Mouse (Mus musculus) heart, postnatal 10 days (tissue): ENCODE results near the gene Plekhm3. TPM values are rescaled to one million over a fixed set of nuclear protein-coding genes. Genes with fewer than 3 reads are reported as not detected.

ENCODE experiments used
- DNase-seq, 2 experiments: peaks; one replicate each; pipeline ENCODE4 v3.0.0; 2021
- intact Hi-C: fragments of 180-260 bp; cut with DNase I; formaldehyde crosslinking; loops from one replicate; pipeline ENCODE4 v1.15.1; 2025
- total RNA-seq, 2 experiments: library from RNA; stranded (reverse); gene quantifications; 2 replicates each; pipeline ENCODE4 v1.2.3; 2021

Plekhm3 gene
- total RNA-seq, 2 experiments from 2014 or later, result 8.8 to 10.7 TPM

DNA sequence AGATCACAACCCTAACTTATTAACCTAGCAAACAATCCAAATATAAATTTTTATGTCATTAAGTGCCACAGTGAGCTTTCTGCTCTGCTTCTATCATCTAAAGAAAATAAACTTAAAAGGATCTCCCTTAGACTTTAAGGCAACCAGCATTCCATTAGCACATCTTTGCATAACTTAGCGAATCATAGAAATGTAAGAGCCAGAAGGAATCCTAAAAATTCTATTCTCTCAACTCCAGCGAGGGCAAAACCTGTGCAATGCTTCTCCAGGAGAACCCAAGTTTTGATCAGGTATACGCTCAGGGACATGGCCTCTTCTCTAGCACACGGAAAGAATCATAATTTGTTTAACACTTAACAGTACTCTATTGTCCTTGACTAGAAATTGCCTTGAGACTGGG is 27.0 kb downstream of the Plekhm3 start:
- intact Hi-C loops, result no loop called here

DNA sequence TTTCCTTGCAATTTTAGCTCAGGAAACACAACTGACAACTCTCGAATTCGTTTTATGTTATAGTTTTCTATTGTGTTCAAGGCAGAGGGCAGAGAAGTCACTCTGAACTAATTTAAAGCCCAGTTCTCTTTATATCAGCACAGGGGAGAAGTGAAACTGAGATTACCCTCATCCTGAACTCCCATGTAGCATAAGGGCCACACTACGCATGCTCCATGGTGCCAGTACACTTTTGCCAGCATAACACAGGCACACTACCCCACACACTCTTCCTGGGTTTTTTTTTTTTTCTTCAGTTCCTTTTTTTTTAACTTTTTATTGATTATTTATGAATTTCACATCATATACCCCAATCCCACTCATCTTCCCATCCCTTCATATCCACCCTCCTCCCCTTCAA is 28.1 kb downstream of the Plekhm3 start:
- DNase-seq, result no peak
- intact Hi-C loops, result no loop called here

More for the DNA sequence above, 27.0 kb downstream of the Plekhm3 start:
- no peak for DNase-seq

DNA sequence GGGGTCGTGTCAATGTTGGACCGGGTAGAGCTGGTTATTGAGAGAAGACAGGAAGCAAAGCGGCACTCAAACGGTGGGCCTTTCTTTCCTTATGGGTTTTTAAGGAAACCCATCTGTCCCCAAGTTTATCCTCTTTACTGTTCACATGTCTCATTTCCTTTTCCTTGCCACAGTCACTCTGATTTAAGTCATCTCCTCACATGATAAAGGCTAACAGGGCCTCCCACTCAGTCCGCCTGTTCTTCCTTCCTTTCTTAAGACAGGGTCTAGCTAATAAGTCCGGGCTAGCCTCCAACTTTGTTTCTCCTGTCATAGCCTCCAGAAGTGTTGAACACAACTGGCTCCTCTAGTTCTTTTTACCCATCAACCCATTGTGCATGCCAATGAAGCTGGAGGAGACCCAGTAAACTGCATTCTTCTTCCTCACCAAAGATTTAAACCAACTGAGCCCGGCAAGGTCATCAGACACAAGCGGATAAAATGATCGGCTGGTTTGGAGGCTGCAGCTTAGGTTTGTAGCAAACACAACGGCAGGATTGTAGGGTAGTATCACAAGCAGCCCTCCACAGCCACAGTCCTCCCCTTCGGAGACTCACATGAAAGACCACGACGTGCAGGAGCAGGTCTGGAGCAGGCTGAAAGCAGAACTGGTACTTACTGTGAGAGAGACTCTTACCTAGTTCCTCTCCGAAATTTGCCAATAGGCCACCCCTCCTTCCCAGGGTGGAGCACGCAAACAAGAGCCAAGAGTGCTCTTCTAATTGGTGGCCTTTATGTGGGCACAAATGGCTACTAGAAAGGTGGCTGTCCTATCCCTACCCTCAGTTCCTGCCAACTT is 29.0 kb downstream of the Plekhm3 start:
- no peak for DNase-seq

DNA sequence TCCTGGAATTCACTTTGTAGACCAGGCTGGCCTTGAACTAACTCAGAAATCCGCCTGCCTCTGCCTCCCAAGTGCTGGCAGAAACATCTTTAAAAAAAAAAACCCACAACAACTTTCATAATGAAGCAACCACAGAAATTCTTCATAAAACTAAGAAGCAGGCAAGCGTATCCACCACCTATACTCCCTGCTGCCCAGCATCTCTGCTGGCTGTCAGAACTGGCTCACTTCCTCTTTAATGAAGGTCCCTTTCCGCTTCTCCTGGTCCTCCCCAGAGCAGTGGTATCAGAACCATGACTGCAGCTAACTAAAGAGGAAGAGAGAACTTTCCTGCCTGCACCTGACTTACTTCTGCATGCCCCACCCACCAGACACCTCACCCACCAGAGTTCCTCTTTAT is 31.0 kb downstream of the Plekhm3 start:
- DNase-seq, result no peak
- intact Hi-C loops, result no loop called here

More for the DNA sequence above, 29.0 kb downstream of the Plekhm3 start:
- intact Hi-C loops, result no loop called here

DNA sequence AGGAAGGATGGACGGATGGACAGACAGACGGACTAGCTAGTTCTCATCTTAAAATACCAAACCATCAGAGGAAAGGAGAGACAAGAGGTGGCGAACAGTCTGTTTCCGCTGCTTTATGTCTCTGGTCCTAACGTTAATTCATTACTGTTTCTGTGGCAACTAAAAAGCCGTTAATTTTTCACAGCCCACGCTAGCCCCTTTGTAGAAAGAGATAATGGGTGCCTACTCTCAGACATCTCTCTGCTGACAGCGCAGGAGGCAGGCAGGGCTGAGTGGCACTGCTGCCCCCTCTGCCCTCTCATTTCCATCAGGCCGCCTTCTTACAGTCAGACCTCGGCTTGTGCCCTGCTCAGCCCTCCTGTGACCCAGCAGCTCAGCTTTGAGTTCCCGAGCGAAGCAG is 32.3 kb downstream of the Plekhm3 start:
- intact Hi-C loops, result no loop called here
- DNase-seq, result no peak

DNA sequence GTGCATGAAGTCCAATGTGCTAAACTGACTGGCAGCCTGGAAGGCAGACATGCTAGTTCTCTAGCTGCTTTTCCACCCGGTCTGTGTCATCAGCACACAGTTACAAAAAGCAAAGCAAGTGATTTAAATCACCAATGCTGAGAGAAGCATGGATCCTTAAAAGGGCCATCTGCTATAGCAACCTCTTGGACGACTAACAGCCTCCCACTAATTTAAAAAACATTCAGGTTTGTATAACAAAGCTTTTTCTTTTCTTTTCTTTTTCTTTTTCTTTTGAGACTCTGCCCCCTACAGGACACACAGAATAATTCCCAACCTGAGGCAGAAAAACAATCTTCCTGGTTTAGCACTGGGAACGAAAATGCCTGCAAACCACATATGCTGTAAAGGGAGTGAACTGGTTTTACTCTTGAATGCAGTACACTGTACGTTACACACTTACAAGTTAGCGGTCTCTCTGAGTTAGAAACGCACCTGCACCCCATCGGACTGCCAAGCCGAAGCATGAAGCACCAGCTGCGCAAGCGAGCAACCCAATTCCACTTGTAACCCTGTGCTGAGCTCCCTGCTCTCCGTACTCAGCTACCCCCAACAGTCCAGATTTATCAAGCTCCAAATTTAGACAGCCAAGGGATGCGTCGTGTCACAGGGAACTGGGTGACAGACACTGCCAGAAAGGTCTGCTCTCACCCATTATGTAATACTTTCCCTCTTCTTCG is 37.7 kb downstream of the Plekhm3 start:
- peak; percentile 63 to 75 for DNase-seq
- intact Hi-C loops, result loop anchor here (1.0 to 10.0 kb wide), 5 partner anchors 127 to 1254 kb away; partner anchors contain the start of gene Mettl21a

DNA sequence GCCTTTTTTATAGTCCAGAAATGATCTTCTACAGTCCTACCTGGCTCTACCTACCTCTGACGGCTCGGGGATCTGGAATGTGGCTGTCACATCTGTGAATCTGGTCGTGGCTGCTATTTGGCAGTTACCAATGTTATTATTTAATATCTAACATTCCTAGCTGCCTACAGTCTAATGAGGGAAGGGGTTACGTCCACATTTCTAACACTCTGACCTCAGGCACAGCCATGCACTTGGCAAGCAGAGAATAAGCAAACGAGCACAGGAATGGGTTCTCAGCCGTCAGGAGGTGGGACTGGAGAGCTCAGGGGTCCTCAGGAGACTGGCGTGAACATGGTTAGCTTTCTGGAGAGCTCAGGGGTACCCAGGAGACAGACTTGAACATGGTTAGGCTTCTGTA is 38.7 kb downstream of the Plekhm3 start:
- no peak for DNase-seq
- intact Hi-C loops, result loop anchor here (1.0 to 10.0 kb wide), 5 partner anchors 126 to 1253 kb away; partner anchors contain the start of gene Mettl21a

DNA sequence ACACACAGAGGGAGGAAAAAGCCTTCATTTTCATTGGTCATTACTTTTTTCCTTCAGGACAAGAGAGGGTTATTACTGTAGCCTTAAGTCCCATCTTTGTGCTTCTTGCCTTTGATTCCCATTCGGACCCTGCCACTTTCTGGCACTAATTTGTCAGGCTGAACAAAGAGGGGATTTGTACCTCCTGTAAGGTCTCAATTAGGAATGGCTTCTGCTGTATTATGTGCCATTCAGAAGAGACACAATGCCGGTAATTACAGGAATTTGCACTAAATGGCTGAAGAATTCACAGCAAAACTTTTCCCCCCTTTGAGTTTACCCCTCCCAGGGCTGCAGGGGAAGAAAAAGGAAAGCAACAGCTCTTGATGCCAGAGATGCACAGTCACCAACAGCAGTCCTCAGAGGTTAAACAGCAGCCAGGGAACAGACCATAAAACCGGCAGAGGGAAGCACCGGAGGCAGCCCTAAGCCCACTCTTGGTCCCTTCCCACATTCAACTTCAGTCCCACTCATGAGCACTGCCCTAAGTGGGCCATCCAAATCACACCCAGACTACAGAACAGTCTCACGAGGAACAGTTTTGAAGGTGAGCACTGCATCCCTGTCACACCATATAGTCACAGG is 39.6 kb downstream of the Plekhm3 start:
- intact Hi-C loops, result loop anchor here (5.0 to 10.0 kb wide), 3 partner anchors 125 to 1252 kb away; partner anchors contain the start of gene Mettl21a
- DNase-seq, result no peak

DNA sequence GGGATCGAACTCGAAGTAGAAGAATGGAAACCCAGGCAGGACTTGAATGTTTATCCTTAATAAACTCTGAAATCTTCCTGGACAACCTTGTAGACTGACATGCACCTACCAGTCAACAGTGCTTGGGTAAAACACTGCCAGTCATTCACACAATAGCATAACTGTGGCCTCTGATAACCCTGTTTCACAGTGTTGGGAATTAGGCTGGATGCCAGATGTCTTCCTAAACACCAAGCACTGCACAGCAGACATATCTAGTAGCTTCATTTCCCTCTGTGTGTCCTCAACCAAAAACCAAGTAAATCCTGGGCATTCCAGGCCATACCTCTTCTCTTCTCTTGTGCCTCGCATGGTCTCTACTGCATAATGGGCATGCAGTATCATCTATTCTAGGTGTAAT is 42.3 kb downstream of the Plekhm3 start:
- intact Hi-C loops, result loop anchor here (10.0 kb wide), 1 partner anchor 1250 kb away; no protein-coding TSS in a partner anchor
- DNase-seq, result no peak

DNA sequence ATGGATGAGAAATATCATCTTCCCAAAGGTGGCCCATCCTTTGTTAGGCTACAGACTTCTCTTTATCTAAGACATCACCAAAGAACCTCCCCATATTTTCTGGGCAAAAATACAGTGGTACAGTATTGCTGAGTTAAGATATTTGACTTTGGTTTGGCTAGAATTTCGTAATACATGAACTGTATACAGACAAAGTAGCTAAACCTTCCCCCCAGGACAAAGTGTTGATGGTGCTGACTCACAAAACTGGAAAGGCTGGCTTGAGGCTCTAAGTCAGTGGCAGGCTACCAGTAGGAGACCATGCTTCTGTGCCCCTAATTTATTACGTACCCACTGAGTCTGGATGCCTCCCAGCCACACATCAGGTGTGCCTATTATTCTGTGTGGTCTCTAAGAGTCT is 48.9 kb downstream of the Plekhm3 start:
- DNase-seq, result no peak
- intact Hi-C loops, result no loop called here

DNA sequence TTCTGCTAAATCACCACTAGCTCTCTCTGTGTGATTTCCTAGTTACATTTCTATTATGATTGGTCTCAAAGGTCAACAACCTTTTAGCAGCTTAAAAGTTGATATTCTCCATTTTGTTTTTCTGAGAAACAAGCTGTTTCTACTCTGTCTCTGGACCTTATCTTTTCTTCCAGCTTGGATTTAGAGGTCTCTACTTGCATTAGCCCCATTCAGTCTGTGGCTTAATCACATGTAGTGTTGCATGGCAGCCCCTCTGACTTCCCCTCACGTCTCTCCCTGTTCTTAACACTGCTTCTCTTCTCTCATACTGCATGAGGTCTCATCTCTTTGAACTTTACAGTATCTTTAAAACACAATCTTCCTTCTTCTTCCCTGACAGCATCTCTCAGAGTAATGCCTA is 50.4 kb downstream of the Plekhm3 start:
- intact Hi-C loops, result no loop called here
- no peak for DNase-seq

DNA sequence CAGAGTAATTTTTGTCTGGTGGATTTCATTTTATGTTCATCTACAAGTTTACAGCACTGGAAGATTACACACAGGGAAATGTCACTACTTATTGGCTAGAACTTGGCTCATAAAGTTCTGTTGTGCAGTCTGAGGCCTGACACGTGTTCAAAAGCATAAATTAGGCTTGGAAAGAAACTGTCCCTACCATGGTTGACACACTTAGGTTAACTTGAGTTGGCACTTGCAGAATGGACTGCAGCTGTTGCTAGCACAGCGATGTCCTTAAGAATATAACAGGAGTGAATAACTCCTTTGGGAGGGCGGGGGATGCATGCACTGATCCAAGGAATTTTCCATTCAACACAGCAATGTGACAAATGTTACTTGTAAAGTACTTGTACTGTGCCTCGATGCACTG is 53.2 kb downstream of the Plekhm3 start:
- DNase-seq, result no peak
- intact Hi-C loops, result no loop called here

DNA sequence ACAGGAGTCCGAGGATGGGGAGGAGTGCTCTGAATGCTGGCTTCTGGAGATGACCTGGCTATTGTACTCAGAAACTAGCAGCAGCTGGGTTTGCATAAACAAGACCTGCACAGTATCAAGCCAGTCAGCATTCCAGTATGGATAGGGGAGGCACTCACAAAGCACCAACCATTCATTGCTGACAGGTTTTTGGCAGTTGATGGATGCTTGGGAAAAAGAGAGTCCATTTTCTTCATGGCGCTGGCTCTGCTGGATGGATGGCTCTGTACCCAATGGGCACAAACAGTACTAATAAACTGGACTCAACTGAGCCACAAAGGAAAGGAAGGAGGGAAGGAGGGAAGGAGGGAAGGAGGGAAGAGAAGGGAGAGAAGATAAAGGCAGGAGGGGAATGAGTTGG is 53.8 kb downstream of the Plekhm3 start:
- DNase-seq, result no peak
- intact Hi-C loops, result no loop called here

DNA sequence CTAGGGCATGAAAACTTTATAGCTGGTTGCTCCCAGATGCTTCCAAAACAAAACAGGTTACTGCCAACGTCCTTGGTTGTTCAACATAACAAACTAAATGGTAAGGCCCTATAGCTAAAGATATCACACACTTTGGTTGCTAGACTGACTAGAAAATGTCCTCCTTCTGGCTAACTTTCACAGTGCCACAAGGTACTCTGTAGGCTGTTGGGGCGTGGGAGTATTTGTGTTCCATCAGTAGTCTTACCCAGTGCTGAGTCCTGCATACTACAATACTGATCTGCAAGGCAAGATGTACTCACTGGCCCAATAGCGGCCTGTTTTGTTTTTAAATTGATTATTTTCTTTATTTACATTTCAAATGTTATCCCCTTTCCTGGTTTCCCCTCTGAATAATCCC is 56.9 kb downstream of the Plekhm3 start:
- DNase-seq, result no peak
- intact Hi-C loops, result no loop called here

DNA sequence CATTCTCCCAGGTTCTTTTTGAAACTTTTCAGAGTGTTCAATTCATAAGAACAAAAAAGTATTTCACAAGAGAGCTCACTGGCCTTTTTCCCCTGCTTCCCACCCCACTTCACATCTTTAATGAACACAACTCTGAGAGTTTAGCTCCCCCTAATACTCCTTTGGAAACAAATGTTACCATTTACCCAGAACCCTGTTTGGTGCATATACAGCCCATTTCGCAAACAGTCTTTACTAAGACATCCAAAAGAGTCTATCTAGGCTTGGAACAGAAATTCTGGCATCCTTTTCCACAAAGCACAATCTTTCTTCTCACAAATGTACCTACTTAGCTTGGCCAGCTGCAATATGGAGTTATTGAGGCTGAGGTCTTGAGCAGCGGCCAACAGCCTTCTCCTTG is 59.1 kb downstream of the Plekhm3 start:
- intact Hi-C loops, result no loop called here
- DNase-seq, result no peak

DNA sequence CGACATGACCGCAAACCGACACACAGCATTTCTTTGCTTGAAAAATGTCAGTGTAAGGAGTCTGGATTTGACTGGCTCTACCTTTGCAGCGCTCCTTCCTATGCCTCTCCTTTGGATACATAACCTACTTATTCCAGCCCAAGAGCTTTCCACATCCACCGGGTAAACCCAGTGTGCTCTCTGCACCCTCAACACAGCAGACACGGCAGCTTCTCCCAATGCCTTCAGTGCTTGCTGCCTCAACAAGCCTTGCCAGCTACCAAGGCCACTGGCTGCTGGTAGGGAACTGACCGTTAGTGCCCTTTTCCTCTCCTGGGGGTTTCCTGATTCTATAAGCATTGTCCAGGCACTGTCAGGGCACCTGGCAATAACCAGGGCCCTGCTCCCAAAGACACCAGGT is 62.8 kb downstream of the Plekhm3 start:
- intact Hi-C loops, result no loop called here
- no peak for DNase-seq

DNA sequence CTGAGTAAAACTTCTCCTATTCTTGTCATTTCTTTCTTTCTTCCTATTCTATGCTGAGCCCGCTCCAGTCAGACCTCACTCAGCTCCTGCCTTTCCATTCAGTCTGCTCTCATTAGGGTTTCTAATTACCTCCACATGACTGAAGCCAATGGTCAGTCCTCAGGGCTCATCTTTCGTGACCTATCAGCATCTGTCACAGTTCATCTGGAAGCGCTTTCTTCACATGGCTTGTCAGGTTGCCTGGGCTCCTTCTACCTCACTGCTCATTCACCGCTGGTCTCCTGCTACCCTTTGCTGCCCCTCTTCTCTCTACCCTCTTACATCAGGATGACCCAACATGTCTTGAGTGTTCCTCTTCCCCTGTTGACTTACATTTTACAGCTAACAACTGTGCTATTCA is 65.3 kb downstream of the Plekhm3 start:
- intact Hi-C loops, result no loop called here
- no peak for DNase-seq

DNA sequence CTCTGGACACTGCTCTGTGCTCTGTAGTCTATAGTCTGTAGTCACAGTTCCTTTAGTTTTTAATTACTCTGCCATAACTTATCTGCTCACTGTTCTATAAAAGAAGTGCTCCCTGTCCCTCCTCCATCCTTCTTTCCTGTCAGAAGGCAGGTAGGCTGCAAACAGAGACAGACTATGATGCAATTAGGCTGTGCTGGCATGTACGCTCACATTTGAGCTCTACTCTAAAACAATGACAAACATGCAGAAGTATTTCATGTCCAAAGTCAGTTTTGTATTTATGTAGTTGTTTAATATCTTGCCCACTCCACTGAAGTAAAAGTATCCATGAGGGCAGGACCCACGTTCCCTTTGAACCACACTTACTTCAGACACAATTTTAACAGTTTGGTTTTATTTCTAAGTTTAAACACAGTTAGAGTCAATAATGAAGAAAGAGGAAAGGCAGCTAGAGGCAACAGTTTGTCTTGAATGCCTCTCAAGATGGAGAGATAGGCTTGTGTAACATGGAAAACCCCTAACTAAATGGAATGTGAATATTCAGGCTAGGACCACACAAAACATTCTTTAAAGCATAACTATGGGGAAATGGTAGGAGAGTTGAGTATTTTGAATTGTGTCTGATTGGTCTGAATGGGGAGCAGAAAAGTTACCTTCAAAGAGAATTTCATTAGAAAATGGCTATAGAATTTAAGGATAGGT is 69.0 kb downstream of the Plekhm3 start:
- no peak for DNase-seq

DNA sequence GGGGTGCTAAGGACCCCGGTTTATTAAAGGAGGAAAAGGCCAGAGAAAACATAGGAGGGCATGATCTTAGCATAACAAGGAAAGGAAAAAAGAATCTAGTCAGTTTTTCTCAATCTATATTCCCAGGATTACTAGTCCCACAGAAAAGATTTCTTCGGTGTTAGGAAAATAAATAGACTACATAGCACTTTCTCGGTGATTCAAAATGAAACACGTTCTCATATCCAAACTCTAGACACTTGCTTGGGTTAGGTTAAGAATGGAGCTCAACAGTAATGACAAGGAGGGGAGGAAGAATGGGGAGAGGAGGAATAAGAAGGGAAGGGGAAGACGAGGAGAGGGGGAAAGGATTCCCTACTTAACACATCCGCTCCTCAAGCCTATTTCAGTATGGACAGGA is 69.9 kb downstream of the Plekhm3 start:
- no peak for DNase-seq
- intact Hi-C loops, result no loop called here

More for the DNA sequence above, 69.0 kb downstream of the Plekhm3 start:
- intact Hi-C loops, result no loop called here

DNA sequence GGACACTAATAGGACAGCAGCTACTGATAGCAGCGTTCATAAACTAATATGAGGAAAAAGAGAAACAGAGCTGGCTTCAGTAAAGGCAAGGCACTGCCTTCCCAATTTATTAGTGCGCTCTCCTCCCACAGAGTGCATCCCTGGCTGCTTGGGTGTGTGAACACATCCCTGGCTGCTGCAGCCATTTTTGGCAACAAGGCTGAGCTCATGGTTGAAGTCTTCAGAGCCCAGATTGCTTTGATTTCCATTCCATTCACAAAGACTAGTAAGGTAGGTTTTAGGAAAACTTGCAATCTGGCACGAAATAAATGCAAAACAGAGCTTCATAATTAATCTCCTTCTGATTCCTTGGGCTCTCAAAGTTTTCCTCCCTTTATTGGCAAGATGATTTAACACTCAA is 71.3 kb downstream of the Plekhm3 start:
- DNase-seq, result no peak
- intact Hi-C loops, result no loop called here

DNA sequence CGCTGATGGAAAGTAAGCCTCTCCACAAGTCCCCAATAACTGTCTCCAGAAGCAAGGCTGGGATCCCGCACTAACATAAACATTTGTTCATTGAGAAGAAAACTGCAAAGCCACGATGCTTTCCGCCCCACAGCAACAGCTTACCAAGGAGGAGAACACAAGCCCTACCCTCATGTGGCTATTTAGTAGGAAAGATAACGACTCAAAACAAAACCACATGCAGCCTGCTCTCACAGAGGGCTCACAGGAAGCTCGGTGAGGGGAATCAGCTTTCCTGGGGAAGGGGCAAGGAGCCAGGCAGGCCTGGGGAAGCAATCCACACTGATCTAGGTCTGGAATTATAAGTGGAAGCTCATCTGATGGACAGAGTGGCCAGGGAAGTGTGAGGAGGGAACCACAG is 72.6 kb downstream of the Plekhm3 start:
- intact Hi-C loops, result no loop called here
- DNase-seq, result no peak
